Mouse (Mus musculus): ENCODE measurements at regions not wholly inside any gene's neighbourhood (a gene's known extent, or its start where the extent isn't known, plus 50 kb on each side); places are given as distances from the start of the nearest gene placed in this dataset.

DNA sequence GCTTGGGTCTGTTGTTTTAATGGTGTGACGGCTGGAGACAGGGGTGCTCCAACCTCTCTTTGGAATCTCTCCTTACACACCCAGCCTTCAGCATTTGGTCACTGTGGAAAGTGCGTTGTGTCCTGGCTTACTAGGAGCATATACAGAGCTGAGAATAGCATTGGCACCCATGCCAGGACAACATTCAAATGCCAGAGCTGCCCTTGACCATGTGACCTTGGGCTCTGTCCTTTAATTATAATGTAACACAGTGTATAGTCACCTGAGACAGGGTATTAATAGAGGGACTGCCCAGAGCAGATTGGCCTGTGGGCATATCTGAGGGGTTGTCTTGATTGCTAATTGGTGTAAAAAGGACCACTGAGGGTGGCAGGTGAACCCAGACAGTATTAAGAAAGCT is 60.7 kb upstream of the Gm11733 start:
- TF ChIP-seq CTCF (conservative IDR thresholded peaks at IDR 0.05; ENCODE audit: low read length), result no peak
- no peak for TF ChIP-seq POU5F1 (IDR thresholded peaks at IDR 0.05; ENCODE audit: borderline replicate concordance, low read length)
